Mouse (Mus musculus) CD4-positive, CD25-positive, alpha-beta regulatory T cell (primary cell): ENCODE results near the gene Vmn2r27. TPM values are rescaled to one million over a fixed set of nuclear protein-coding genes. Genes with fewer than 3 reads are reported as not detected.

Source experiments
- polyA plus RNA-seq: library from polyadenylated mRNA; unstranded; fragments of 100-300 nt; shearing (Covaris generic); gene quantifications from one replicate; pipeline ENCODE4 v1.2.1, GENCODE M21; 2017

Vmn2r27 gene
- not detected for polyA plus RNA-seq

DNA sequence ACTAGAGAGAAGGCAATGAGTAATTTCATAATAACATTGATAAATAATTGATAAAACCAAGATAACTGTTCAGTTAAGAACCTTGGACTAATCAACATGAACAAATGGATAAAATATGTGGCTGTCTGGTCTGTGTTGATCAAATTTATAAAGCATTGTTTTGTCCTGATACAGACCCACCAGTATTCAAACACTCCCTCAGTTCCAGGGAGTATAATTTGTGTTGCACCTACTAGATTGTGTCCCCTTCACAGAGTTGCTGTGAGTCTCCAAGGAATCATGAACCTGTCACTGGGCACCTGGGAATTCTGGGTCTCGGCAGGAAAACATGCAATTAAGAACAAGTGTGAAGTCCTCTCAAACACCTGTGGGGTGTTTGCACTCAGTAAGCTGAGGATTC is at the start of gene Vmn2r27:
Gene Vmn2r27 (minus strand): TSS at position 101 of the 400 bp plus-strand sequence.

Other genes starting within 250 kb of the Vmn2r27 start
- gene Vmn2r26, start 207.3 kb downstream of the Vmn2r27 start, polyA plus RNA-seq: not detected
- gene Cd163, start 72.8 kb upstream of the Vmn2r27 start, polyA plus RNA-seq: 0.30 TPM
- gene Pex5, start 183.2 kb upstream of the Vmn2r27 start, polyA plus RNA-seq: 32.1 TPM
- gene Clstn3, start 232.9 kb upstream of the Vmn2r27 start, polyA plus RNA-seq: 0.17 TPM